In genomic region chr11:19863327-19863726, GRCm38 (mm10) we compare ENCODE assay signal across 26 mouse cellular contexts.
"Had no signal": no experiment of that assay in that cellular context is flagged by ENCODE, and none has a peak within 500 bp of the region (broad histone marks: within the 10 kb centered on the region; RNA-seq: fewer than 3 reads in every experiment).

No protein-coding gene starts in this region.

- H3K9me3 ChIP-seq: intestine, embryonic 15.5 days; limb, embryonic 13.5 days had no signal

- ATAC-seq: hindbrain, embryonic 16.5 days; inflammation-experienced regulatory T-cells, adult 6 months; intestine, embryonic 15.5 days; intestine, postnatal 0 days; liver, embryonic 12.5 days had no signal

- H3K9ac ChIP-seq: heart, embryonic 12.5 days; hindbrain, embryonic 12.5 days; hindbrain, embryonic 14.5 days; intestine, embryonic 15.5 days; limb, embryonic 13.5 days; limb, embryonic 15.5 days; liver, embryonic 12.5 days; liver, embryonic 14.5 days had no signal

- H3K36me3 ChIP-seq: heart, embryonic 10.5 days; heart, embryonic 12.5 days; hindbrain, embryonic 12.5 days; intestine, embryonic 15.5 days; limb, embryonic 13.5 days; limb, embryonic 15.5 days; liver, embryonic 12.5 days had no signal

- DNase-seq: gastrocnemius, adult 2 months; gastrocnemius, postnatal 14 days; gastrocnemius, postnatal 36 days; heart, adult 18-20 months; heart, postnatal 10 days; heart, postnatal 4 days; kidney, adult 18-20 months; kidney, adult 8-10 months; kidney, postnatal 10 days; kidney, postnatal 25 days; kidney, postnatal 4 days; left cerebral cortex, postnatal 4 days had no signal

- H3K27ac ChIP-seq: gastrocnemius, adult 2 months; heart, embryonic 10.5 days; hindbrain, embryonic 12.5 days; hindbrain, embryonic 14.5 days; intestine, embryonic 15.5 days; layer of hippocampus, adult 2 months; left cerebral cortex, adult 2 months; limb, embryonic 13.5 days; limb, embryonic 15.5 days; liver, embryonic 12.5 days; liver, embryonic 14.5 days had no signal

- H3K27me3 ChIP-seq: heart, embryonic 12.5 days; hindbrain, embryonic 12.5 days; intestine, embryonic 15.5 days; limb, embryonic 13.5 days; limb, embryonic 15.5 days; liver, embryonic 12.5 days had no signal

- H3K4me3 ChIP-seq: gastrocnemius, adult 2 months; heart, embryonic 10.5 days; heart, embryonic 12.5 days; hindbrain, embryonic 12.5 days; intestine, embryonic 15.5 days; layer of hippocampus, adult 2 months; left cerebral cortex, adult 2 months; limb, embryonic 13.5 days; limb, embryonic 15.5 days; liver, embryonic 12.5 days had no signal

- H3K4me1 ChIP-seq: heart, embryonic 12.5 days; hindbrain, embryonic 12.5 days; intestine, embryonic 15.5 days; limb, embryonic 13.5 days; limb, embryonic 15.5 days; liver, embryonic 12.5 days had no signal
